Mouse (Mus musculus): ENCODE results near the gene Tspan9.
A peak's percentile ranks its signal among the peaks of the same experiment; 100 is the strongest.

The Tspan9 gene

DNA sequence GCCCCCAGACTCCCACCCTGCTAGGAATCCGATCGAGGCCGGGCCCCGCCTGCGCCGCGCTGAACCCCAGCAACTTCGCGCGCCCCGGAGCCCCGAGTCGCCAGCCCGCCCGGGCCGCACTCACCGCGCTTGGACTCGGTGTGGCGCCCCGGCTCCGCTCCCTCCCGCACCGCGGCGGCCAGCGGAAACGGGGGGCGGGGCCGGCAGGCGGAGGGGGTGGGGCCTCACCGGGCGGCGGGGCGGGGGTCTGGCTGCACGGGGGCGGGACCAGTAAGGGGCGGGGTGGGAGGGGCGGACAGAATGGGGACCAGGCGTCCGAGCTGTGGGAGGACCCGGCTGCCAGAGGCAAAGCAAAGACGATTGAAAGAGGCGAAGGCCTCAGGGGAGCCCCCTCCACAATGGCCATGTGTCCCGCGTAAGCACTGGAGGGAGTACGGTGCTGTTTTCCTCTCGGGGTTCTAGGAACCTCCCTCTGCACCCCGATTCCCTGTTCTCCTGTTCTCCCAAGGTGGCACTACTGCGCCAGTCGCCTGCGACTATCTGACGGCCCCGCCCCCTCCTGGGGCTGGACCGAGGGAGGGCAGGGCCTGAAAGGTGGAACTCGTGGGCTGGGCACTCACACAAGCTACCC lies at the start of gene Tspan9:
Gene Tspan9, minus strand, starts transcription at position 205 of the 631 bp plus-strand sequence.
- peak in 1 of 2 experiments; percentile 54 for DNase-seq (ENCODE audit: low spot score in 2 of 2)

DNA sequence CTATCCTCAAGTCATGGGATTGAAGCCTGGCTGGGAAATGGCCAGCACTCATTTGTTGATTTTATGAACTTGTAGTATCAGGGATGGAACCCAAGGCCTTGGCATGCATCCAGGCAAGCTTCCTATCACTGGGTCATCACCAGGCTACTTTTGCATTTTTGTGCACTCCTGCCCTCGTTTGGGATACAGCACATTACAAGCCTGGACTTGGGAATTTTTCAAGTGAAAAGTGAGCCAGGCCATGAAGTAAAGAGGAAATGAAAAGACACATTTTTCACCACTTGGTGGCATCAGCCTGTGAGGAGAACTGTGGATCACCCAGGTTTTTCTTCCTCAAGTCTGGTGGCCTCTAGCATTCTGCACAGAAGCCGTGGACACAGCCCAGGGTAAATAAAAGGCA lies 40.1 kb upstream of the Tspan9 start:
- DNase-seq (ENCODE audit: low spot score in 2 of 2) = no peak

DNA sequence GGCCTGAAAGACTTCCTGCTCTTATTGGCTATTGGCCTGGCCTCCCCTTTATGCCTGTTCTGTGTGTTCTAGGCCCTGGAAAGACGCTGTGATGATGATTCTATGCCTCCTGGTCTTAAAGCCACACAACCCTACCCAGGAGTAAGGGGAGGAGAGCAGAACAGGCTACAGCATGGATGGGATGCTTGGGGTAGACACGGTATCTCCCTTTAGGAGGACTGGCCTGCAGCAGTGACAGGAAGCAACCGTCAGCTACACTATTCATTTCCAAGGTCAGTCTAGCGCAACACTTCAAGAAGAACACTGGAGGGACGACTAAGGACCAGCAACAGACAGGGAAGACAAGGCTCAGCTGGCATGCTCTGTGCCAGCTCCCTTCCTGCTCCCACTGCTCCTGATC lies 37.8 kb upstream of the Tspan9 start:
- DNase-seq (ENCODE audit: low spot score in 2 of 2) = no peak

DNA sequence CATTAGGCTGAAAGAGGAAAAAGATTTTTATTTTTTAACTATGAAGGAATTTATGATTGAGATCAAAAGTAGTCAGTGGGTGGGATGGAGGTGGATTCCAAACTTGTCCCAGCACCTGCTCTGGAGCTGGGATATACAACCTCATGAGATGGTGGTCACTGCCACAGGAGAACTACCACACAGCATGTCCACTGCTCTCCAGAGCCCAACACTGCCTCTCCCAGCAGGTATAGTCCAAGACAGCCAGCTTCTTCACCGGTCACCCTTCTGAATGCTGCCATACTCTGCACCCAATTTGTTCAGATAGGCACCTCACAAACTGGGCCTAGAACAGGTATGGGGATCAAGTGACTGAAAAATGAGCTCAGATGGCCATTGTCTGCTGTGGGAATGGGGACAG lies 36.3 kb upstream of the Tspan9 start:
- no peak for DNase-seq (ENCODE audit: low spot score in 2 of 2)

DNA sequence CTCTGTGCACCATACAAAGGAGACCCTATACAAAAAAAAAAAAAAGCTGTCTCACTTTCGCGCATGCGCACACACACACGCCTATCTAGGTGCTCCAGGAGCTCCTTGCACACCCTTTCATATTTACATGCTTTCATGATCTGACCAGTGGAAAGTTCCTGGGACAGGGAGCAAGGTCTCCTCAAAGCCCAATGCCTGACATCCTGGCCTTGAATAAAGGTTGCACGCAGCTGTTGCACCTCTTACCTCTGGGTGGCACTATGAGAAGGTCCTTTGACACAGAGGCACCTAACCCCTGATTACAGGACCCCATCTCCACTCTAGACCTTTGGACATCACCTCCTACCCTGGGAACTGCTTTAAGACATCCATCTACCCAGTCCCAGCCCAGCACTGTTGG lies 35.9 kb upstream of the Tspan9 start:
- DNase-seq (ENCODE audit: low spot score in 2 of 2) = no peak

DNA sequence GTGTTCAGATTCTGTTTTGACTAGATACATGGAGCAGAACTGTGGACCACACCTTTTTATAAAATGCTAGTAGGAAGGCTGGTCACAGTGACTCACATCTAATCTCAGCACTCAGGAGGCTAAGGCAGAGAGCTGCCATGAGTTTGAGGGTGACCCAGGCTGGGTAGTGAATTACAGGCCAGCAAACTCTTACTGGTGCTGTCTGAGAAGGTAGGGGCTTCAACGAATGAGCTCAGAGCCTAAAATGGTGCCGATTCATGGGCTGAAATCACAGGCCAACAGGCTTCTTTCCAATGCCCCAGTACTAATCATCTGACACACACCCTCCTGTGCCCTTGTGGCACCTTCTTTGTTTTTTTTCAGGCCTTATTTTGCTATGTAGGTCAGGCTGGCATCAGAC lies 35.3 kb upstream of the Tspan9 start:
- DNase-seq (ENCODE audit: low spot score in 2 of 2) = no peak

DNA sequence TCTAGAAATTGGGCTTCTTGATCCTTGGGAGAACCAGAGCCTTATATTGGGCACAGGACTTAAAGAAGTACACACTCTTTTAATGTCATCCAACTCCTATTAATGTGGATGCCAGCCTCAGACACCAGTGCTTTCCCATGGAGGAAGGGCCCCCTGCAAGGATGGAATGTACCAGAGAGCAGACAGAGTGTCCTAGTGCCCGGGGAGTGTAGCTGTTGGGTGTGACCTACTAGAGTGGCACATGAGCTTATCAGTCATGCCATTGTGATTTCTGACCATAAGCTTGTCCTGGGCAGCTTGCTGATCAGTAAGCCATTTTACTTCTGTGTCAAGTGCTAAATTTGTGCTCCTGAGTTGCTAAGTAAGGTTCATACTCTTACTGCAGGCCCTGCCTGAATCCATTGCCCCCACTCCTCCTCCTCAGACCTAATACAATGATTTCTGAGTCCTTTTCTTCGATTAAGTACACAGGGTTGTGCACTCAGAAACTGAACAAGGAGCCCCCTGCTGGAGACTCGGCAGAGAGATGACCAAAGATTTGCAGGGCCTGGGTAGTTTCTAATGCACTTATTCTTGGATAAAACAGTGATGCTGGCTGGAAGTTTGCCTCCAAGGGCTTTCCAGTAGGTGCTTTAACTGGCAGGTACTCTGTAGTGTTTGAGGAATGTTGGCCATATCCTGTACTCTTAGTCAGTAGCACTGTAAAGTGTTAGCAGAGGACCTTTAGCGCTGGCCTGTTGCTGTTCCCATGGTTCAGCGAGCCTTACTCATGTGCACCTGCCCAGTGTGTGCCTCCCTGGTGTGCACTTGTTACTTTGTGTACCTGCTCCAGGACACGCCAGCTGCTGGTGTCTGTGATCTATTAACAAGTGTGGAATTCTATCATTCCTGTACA lies 25.6 kb upstream of the Tspan9 start:
- no peak for DNase-seq (ENCODE audit: low spot score in 2 of 2)

DNA sequence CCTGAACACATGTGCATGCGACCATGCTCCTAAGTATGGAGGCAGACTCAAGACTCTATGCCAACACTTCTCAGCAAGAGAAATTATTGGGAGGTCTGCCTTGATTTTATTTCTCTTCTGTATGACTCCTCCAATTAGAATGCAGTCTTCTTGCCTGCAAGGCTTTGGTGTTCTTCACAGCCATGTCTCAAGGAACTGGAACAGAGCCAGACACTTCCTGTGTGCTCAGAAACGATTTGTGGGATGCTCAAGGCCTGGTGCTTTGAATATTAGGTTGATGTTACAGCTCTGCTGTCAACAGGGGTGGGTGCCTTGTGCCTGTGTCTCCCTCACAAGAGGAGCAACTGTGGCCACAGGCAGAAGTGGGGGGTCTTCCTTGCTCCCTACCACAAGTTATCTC lies 22.2 kb upstream of the Tspan9 start:
- DNase-seq (ENCODE audit: low spot score in 2 of 2) = no peak

DNA sequence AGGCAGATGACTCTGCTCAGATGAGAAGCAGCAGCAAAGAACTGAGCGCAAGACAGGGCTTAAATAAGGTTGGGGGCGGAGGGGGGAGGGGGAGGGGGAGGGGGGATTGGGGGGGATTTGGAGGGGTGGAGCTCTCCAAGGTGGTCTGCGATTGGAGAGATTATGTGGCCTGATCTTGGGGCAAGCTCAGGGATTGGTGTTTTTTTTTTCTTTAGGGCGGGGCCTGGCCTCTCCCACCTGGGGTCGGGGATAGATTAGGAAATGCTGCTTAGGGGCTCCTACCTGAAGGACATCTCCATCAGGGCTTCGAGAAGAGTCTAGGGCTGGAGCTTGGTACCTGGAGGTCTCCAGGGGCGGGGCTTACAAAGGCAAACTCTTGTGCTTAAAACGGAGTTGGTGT lies 21.2 kb upstream of the Tspan9 start:
- DNase-seq (ENCODE audit: low spot score in 2 of 2) = no peak

DNA sequence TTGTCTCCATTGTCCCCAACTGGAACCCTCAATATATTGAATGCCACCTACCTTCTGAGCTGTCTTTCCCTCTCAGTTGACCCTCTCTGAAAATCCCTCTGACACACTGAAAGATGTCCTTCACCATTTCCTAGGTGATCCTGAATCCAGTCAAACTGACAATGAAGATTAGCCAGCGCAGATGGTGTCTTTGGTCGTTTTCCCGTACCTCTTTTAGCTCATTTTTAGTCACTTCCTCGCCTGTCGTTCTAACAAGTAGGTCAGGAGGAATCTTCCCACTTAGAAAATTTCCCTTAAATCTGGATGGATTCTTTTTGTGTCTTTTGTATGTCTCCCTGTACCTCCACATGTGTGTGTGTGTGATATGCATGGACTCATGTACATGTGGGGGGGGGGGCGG lies 15.7 kb upstream of the Tspan9 start:
- DNase-seq (ENCODE audit: low spot score in 2 of 2) = no peak

DNA sequence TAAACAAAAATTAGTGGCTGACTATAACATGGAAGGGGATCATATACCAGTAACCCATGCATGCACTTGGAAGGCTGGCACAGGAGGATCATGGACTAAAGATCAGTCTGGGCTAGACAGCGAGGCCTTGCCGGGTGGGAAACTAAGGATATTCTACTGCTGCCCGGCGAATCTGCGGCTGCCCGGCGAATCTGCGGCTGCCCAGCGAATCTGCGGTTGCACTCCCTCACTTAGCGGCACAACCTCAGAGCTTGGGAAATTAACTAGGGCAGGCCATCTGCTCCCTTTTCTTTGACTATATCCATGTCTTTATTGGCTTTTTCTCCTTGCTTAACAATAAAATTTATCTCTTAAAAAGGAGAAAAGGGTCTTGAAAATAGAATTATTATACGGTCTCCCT lies 14.6 kb upstream of the Tspan9 start:
- DNase-seq (ENCODE audit: low spot score in 2 of 2) = no peak

DNA sequence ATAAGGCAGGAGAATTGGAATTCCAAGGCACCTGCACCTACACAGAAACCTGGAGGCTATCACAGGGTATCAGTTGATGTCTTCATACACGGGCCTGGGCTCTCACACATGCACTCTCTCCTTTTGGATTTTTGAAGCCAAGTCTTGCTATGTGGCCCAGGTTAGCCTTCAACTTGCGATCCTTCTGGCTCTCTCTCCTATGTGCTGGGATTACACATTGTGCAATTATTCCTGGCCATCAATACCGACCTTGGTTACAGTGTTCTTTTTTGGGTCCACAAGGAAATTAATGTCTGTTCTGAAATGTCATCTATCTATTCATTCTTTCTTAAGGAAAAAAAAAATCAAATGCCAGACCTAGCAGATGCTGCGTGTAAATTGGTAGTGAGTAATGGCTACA lies 13.1 kb upstream of the Tspan9 start:
- no peak for DNase-seq (ENCODE audit: low spot score in 2 of 2)

DNA sequence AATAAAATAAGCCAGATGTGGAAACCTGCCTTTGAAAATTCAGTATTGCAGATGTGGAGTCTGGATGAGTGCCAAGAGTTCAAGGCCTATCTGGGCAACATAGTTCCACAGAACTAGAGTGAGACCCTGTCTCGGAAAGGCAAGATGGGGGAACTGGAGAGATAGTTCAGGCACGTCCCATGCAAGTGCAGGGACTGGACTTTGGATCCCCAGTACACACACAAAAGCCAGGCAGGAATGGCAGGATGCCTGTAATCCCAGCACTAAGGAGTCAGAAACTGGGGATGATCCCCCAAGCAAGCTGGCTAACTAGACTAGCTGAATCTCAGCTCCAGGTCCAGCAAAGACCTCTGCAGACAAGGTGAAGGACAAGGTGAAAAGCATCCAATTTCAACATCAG lies 12.5 kb upstream of the Tspan9 start:
- no peak for DNase-seq (ENCODE audit: low spot score in 2 of 2)

DNA sequence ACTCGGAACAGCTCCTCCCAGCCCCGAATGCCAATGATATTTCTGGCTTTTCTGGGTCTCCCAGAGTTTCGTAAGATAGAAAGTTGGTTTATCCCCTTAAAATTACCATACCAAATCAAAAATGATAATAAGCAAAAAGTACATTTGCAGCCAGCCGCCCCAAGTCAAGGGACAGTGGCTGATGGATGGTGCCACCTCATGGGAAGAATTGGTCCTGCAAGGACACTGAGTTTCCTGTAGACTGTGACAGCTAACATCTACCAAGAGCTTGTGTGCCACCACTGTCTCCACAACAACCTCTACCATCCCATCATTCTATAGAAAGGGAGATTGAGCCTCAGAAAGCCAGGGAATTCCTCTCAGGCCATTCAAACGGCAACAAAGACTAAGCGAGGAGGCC lies 2.4 kb upstream of the Tspan9 start:
- peak in 1 of 2 experiments; percentile 62 for DNase-seq (ENCODE audit: low spot score in 2 of 2)

DNA sequence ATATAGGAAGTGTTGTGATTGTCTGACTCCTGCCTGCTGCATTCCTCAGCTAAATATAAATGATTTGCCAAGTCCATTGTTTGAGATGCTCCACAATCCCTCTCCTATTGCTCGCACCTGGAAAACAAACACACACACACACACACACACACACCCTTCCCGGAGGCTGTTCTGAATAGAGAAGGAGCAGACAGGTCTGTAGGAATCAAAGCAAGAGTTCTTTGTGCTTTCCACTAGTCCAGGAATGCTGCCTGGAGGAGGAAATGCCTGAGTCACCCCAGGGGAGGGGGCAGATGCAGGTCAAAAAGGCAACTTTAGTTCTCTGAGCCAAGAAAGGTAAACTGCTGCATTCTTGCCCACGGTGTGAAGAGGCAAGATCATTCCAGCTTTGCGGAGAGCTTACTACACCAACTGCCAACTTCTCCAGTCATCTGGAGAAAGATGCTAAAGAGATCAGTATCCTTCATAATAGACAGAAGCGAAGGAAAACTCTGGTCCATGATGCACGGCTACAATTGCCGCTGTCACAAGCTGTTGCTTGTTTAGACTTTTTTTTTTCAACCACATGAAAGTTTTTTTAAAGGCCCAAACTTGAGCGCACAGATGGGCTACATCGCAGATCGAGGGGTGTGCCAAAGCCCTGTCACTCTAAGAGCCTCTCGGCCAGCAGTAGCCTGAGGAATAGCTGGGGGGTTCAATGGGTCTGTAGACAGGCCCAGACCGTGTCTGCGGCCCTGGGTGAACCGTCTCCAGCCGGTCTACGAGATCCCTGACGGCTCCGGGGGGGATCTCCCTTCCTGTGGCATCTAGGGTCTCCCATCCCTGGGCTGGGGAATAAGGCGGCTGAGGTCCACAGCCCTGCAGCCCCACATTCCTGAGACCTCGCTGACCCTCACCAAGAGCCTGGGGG lies 770 bp downstream of the Tspan9 start:
- peak in 1 of 2 experiments; percentile 35 for DNase-seq (ENCODE audit: low spot score in 2 of 2)

DNA sequence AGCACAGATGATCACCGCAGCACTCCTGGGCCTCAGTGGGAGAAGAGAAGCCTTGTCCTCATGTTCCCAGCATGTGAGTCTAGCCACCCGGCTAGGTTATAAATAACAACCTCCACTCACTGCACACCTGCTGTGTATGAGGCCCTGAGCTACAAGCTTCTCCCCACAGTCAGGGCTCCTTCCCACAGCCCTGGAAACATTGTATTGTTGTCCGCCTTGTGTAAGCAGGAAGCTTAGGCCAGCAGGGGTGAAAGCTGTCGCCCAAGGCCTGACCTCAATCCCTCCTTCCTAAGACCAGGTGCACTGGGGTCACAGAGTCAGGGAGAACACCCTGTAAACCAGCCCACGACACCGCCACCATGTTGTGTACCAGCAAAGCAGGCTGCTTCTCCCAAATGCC lies 2.7 kb downstream of the Tspan9 start:
- no peak for DNase-seq (ENCODE audit: low spot score in 2 of 2)

DNA sequence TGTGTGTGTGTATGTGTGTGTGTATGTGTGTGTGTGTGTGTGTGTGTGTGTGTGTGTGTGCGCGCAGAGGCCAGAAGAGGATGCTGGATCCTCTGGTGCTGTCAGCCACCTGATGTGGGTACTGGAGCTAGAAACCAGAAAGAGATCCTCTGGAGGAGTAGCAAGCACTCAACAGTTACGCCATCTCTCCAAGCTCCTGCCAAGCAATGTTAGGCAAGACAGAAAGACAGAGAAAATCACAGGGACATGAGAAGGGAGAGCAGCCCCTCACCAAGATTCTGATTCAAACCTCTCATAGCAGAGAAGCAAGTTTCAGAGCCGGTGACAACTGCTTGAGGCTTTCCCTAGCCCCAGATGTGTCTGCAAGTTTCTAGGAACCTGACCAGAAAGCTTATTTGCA lies 5.5 kb downstream of the Tspan9 start:
- no peak for DNase-seq (ENCODE audit: low spot score in 2 of 2)

DNA sequence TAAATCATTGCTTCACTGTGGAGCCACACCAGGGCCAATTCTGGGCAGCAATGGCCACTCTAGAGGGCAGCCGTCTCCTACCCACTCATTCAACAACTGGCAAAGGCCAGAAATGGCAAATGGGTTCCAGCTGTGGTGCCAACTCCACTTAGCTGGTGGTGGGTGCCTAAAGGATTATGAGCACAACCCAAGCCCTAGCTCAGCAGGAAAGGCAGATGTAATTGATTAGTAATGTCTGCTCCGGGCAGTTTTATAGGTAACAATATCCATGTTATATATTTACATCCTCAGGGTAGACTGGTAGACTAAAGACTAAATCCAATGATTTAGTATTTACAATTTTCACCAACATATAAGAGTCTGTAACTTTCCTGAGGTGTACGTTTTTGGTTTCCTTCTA lies 6.7 kb downstream of the Tspan9 start:
- no peak for DNase-seq (ENCODE audit: low spot score in 2 of 2)

DNA sequence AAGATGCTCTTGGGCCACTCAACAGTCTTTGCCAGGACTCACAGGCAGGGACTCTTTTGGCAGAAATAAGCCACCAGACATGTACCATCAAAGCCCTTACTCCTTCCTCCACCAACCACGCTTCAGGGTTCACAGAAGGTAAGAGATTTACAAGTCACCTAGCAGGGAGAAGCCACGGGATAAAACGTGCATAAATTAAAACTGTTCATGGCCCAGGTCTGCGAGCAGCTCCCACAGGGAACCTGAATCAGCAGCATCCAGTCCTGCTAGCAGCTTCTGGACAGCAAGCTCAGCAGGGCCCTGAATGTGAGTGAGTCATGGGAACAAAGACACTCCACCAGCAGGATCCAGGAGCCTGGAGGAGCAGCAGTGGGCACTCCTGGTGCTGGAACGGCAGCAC lies 7.9 kb downstream of the Tspan9 start:
- no peak for DNase-seq (ENCODE audit: low spot score in 2 of 2)

DNA sequence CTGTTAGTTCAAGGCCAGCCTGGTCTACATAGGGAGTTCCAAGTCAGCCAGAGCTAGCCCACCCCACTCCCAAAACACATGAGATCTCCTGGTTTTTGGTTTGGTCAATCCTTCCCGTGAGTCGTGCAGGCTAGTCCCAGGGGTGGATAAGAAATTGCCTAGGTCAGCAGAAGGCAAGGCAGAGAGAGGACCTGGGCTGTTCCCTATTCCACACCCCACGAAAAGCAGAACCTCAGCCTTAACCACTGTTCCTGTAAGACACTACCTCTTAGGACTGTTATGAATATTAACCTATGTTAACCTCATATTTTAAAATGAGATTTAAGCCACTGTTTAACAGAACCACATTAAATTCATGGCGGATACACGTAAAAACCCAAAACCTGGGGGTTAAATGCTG lies 8.4 kb downstream of the Tspan9 start:
- DNase-seq (ENCODE audit: low spot score in 2 of 2) = no peak

DNA sequence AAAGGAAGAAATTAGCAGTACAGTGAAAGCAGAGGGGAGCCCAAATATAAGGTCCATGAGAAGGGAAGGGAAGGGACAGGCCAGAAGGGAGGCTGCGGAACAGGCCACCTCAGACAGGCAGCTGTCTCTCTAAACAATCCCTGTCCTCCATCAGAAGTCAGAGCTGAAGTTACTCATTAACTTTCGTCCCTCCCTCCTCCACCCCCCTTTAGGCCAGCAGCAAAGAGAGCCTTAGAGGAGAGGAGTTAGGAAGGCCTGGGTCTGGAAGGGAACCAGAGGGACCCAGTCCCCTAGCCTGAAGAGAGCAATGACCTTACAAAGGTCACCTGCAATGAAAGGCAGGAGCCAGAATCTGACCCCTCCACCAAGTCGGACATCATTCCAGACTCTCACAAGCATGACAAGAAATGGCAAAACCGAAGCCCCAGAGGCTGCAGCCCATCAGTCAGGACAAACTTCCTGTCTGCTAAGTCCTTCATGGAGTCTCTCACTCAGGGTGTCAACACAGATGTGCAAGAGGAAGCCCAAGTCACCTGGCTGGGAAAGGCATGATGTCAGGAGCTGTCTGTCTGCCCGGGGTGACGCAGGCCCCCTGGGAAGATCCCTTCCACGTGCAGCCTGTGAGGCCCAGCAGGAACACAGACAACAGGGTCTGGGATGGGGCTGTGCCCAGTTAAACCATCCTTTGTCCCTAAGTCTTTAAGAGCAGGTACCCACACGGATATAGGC lies 9.0 kb downstream of the Tspan9 start:
- no peak for DNase-seq (ENCODE audit: low spot score in 2 of 2)
